Mouse (Mus musculus) stomach, postnatal 0 days (tissue): ENCODE data around the gene Slco2b1. TPM values are rescaled to one million over a fixed set of nuclear protein-coding genes. Genes with fewer than 3 reads are reported as not detected.
A peak's percentile ranks its signal among the peaks of the same experiment; 100 is the strongest.

Source experiments
- ATAC-seq: fragments of 200-750 bp; cut with Nextera tagmentation; 2 replicates; pipeline ENCODE4 v1.8.0; 2017; ENCODE audit not compliant: low FRiP score, low TSS enrichment
- DNase-seq: peaks from one replicate; pipeline ENCODE4 v3.0.0-alpha.2; 2016; ENCODE audit warnings: low spot score
- H3K27ac ChIP-seq: fragments of 300-500 bp; sonication (generic); replicated peaks from 2 replicates; pipeline ENCODE4 v1.5.1; 2014; ENCODE audit warnings: mild to moderate bottlenecking, control low read depth
- H3K27me3 ChIP-seq: fragments of 300-500 bp; sonication (generic); 2 replicates; pipeline ENCODE4 v1.6.1; 2014; ENCODE audit warnings: low read length; ENCODE audit not compliant: control insufficient read depth, insufficient read depth
- H3K36me3 ChIP-seq: fragments of 300-500 bp; sonication (generic); 2 replicates; pipeline ENCODE4 v1.6.1; 2014; ENCODE audit warnings: low read length, mixed read lengths; ENCODE audit not compliant: control insufficient read depth, insufficient read depth
- H3K4me1 ChIP-seq: fragments of 300-500 bp; sonication (generic); replicated peaks from 2 replicates; pipeline ENCODE4 v1.6.1; 2014; ENCODE audit warnings: antibody characterized with exemption; ENCODE audit not compliant: control insufficient read depth, insufficient read depth
- H3K4me2 ChIP-seq: fragments of 300-500 bp; sonication (generic); replicated peaks from 2 replicates; pipeline ENCODE4 v1.6.1; 2014; ENCODE audit warnings: low read depth, mild to moderate bottlenecking, control low read depth, moderate library complexity
- H3K4me3 ChIP-seq: fragments of 300-500 bp; sonication (generic); 2 replicates; pipeline ENCODE4 v1.5.1; 2014; ENCODE audit warnings: low read depth, low read length, control low read depth
- H3K9ac ChIP-seq: fragments of 300-500 bp; sonication (generic); 2 replicates; pipeline ENCODE4 v1.6.1; 2014; ENCODE audit warnings: mild to moderate bottlenecking, low read length, control low read depth, mixed read lengths
- H3K9me3 ChIP-seq: fragments of 300-500 bp; sonication (generic); 2 replicates; pipeline ENCODE4 v1.6.1; 2016; ENCODE audit warnings: low read length; ENCODE audit not compliant: control insufficient read depth
- CTCF ChIP-seq: IDR thresholded peaks from 2 replicates; pipeline ENCODE4 v1.5.1; 2016; ENCODE audit warnings: antibody characterized with exemption, low read depth, mild to moderate bottlenecking, moderate library complexity
- EP300 ChIP-seq: optimal IDR thresholded peaks from 2 replicates; pipeline ENCODE3; 2016; ENCODE audit warnings: antibody characterized with exemption
- WGBS: fragments of 180-500 bp; shearing (Covaris S2); extraction: QIAGEN DNeasy Blood & Tissue Kit; methylation state at CpG from one replicate; pipeline ENCODE4 v1.1.7; 2014; 5-methylcytosine and 5-hydroxymethylcytosine counted together
- polyA plus RNA-seq: library from polyadenylated mRNA; unstranded; fragments of >200 nt; fragmentation: Nextera tagmentation; extraction: Ambion mirVana; gene quantifications from 2 replicates; pipeline ENCODE4 v1.2.1, GENCODE M21; 2015

Slco2b1 gene
- polyA plus RNA-seq, 1 experiment from 2014 or later, result 2.1 TPM

GRCm38 (mm10) chr7:99712431-99712830 is 1.3 kb upstream of the Slco2b1 start:
- ATAC-seq (no peak), DNase-seq (no peak)
- Histone ChIP-seq H3K9ac (no peak overlapping the region), H3K4me2 (no peak overlapping the region), H3K36me3 (no peaks in the 10 kb centered on the region), H3K9me3 (no peaks in the 10 kb centered on the region), H3K27me3 (no peaks in the 10 kb centered on the region), H3K27ac (no peak overlapping the region), H3K4me3 (no peak overlapping the region), H3K4me1 (no peaks in the 10 kb centered on the region)
- TF ChIP-seq EP300 (no peak), CTCF (no peak)
- 79% methylated on average over 4 of the region's 4 CpGs for WGBS

GRCm38 (mm10) chr7:99710476-99710875 is 664 bp downstream of the Slco2b1 start:
- H3K27me3 ChIP-seq, result no peaks in the 10 kb centered on the region
- H3K9ac ChIP-seq, result no peak overlapping the region
- no peaks in the 10 kb centered on the region for H3K9me3 ChIP-seq
- no peak overlapping the region for H3K4me2 ChIP-seq
- no peak overlapping the region for H3K4me3 ChIP-seq
- ATAC-seq, result no peak
- H3K27ac ChIP-seq, result no peak overlapping the region
- DNase-seq, result peak; percentile 61
- TF ChIP-seq CTCF, result peak; percentile 89
- TF ChIP-seq EP300, result no peak
- 30% methylated on average over 1 of the region's 1 CpGs for WGBS
- H3K4me1 ChIP-seq, result no peaks in the 10 kb centered on the region
- no peaks in the 10 kb centered on the region for H3K36me3 ChIP-seq

- no peak overlapping the region for H3K9ac ChIP-seq
- no peaks in the 10 kb centered on the region for H3K27me3 ChIP-seq
- WGBS, result 68% methylated on average over 7 of the region's 7 CpGs
- no peaks in the 10 kb centered on the region for H3K36me3 ChIP-seq
- H3K4me3 ChIP-seq, result no peak overlapping the region
- TF ChIP-seq CTCF, result no peak
- no peak for TF ChIP-seq EP300
- no peak for DNase-seq
- no peak overlapping the region for H3K4me2 ChIP-seq
- no peak overlapping the region for H3K27ac ChIP-seq
- no peak for ATAC-seq
- no peaks in the 10 kb centered on the region for H3K9me3 ChIP-seq
- no peaks in the 10 kb centered on the region for H3K4me1 ChIP-seq
Observed at GRCm38 (mm10) chr7:99709992-99710391, 1.1 kb downstream of the Slco2b1 start.

- Histone ChIP-seq H3K4me3 (no peak overlapping the region), H3K27ac (no peak overlapping the region), H3K9ac (no peak overlapping the region), H3K4me2 (no peak overlapping the region), H3K9me3 (no peaks in the 10 kb centered on the region), H3K4me1 (no peaks in the 10 kb centered on the region), H3K27me3 (no peaks in the 10 kb centered on the region), H3K36me3 (no peaks in the 10 kb centered on the region)
- no peak for TF ChIP-seq CTCF
- TF ChIP-seq EP300, result no peak
- WGBS, result 74% methylated on average over 5 of the region's 5 CpGs
- DNase-seq (no peak), ATAC-seq (no peak)
Observed at GRCm38 (mm10) chr7:99708750-99709149, 2.4 kb downstream of the Slco2b1 start.

- Histone ChIP-seq H3K36me3 (no peaks in the 10 kb centered on the region), H3K4me1 (no peaks in the 10 kb centered on the region), H3K9me3 (no peaks in the 10 kb centered on the region), H3K4me2 (no peak overlapping the region), H3K9ac (no peak overlapping the region), H3K4me3 (no peak overlapping the region), H3K27me3 (no peaks in the 10 kb centered on the region), H3K27ac (no peak overlapping the region)
- no peak for DNase-seq
- 61% methylated on average over 8 of the region's 8 CpGs for WGBS
- TF ChIP-seq EP300 (no peak), CTCF (no peak)
- ATAC-seq, result no peak
Observed at GRCm38 (mm10) chr7:99708301-99708721, 2.8 kb downstream of the Slco2b1 start.

- no peak overlapping the region for H3K27ac ChIP-seq
- H3K4me3 ChIP-seq, result no peak overlapping the region
- no peaks in the 10 kb centered on the region for H3K36me3 ChIP-seq
- no peak overlapping the region for H3K9ac ChIP-seq
- ATAC-seq, result no peak
- no peak overlapping the region for H3K4me2 ChIP-seq
- H3K9me3 ChIP-seq, result no peaks in the 10 kb centered on the region
- 81% methylated on average over 6 of the region's 6 CpGs for WGBS
- TF ChIP-seq EP300 (no peak), CTCF (no peak)
- H3K4me1 ChIP-seq, result no peaks in the 10 kb centered on the region
- DNase-seq, result no peak
- H3K27me3 ChIP-seq, result no peaks in the 10 kb centered on the region
Observed at GRCm38 (mm10) chr7:99707671-99708070, 3.5 kb downstream of the Slco2b1 start.
